Mouse (Mus musculus) small intestine, adult 2 months (tissue): ENCODE results near the gene Thsd1. TPM values are rescaled to one million over a fixed set of nuclear protein-coding genes. Genes with fewer than 3 reads are reported as not detected.
"Not testable (repeated sequence)": the region's sequence is repeated elsewhere in the genome, so short reads cannot be mapped to it uniquely, and the experiment has no call there.

ENCODE experiments used
- H3K27ac ChIP-seq: fragments of 200-500 bp; 2 replicates; pipeline ENCODE4 v1.5.1; 2012; ENCODE audit warnings: low read depth, low read length, control low read depth, inconsistent platforms; ENCODE audit not compliant: insufficient read depth
- H3K27me3 ChIP-seq: fragments of 200-500 bp; 2 replicates; pipeline ENCODE4 v1.6.1; 2012; ENCODE audit warnings: mild to moderate bottlenecking, moderate library complexity, low read length, inconsistent platforms; ENCODE audit not compliant: control insufficient read depth, insufficient read depth
- H3K36me3 ChIP-seq: fragments of 200-500 bp; 2 replicates; pipeline ENCODE4 v1.6.1; 2012; ENCODE audit warnings: mild to moderate bottlenecking, low read length, control low read depth, inconsistent platforms; ENCODE audit not compliant: control insufficient read depth, insufficient read depth
- H3K4me1 ChIP-seq: fragments of 200-500 bp; 2 replicates; pipeline ENCODE4 v1.6.1; 2012; ENCODE audit warnings: low read length, inconsistent platforms, mixed read lengths; ENCODE audit not compliant: control insufficient read depth, insufficient read depth, insufficient read length
- H3K4me3 ChIP-seq: fragments of 200-500 bp; 2 replicates; pipeline ENCODE4 v1.5.1; 2012; ENCODE audit warnings: low read depth, mild to moderate bottlenecking, control low read depth, inconsistent platforms, low read length, moderate library complexity
- CTCF ChIP-seq: fragments of 200-500 bp; IDR thresholded peaks from 2 replicates; pipeline ENCODE4 v1.5.1; 2012; ENCODE audit warnings: low read depth, mild to moderate bottlenecking, control low read depth, inconsistent platforms, low read length, moderate library complexity, mixed read lengths; ENCODE audit not compliant: insufficient replicate concordance, insufficient read length; ENCODE audit errors: extremely low read depth
- POLR2A ChIP-seq: fragments of 200-500 bp; IDR thresholded peaks from 2 replicates; pipeline ENCODE4 v1.6.1; 2012; ENCODE audit warnings: low read depth, mild to moderate bottlenecking, control low read depth, inconsistent platforms, low read length, moderate library complexity
- WGBS: fragments of 180-500 bp; shearing (Covaris S2); methylation state at CpG from one replicate; pipeline ENCODE4 v1.1.7; 2018; 5-methylcytosine and 5-hydroxymethylcytosine counted together
- polyA plus RNA-seq: library from polyadenylated mRNA; depleted of rRNA; stranded (reverse); fragments of >200 nt; gene quantifications from 2 replicates; pipeline ENCODE4 v1.2.3, GENCODE M21; 2012; rRNA removed

Thsd1 gene
- polyA plus RNA-seq, 1 experiment, result 0.90 TPM

DNA sequence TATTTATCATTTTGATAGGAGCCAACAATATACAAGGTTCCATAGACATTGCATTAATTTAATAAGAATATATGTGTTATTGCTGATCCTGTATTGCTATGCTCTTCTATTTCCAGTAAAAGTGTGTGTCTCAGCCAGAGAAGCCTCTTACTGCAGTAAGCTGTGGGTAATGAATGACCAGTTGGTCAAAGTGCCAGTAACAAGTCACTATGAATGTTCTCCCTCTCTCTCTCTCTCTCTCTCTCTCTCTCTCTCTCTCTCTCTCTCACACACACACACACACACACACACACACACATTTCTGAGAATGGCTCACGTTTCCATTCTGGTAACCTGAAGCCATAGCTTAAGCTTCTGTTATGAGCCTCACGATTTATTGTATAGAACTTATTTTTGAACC is 75.2 kb downstream of the Thsd1 start:
- Histone ChIP-seq H3K36me3 (no peaks in the 10 kb centered on the region), H3K4me3 (no peak overlapping the region), H3K4me1 (no peaks in the 10 kb centered on the region), H3K27ac (no peak overlapping the region), H3K27me3 (no peaks in the 10 kb centered on the region)
- TF ChIP-seq POLR2A, result no peak
- no peak for TF ChIP-seq CTCF
- WGBS, result 76% methylated on average over 2 of the region's 2 CpGs

- Histone ChIP-seq H3K27me3 (no peaks in the 10 kb centered on the region), H3K27ac (no peak overlapping the region), H3K36me3 (no peaks in the 10 kb centered on the region), H3K4me1 (no peaks in the 10 kb centered on the region), H3K4me3 (peak overlapping the region; percentile 27; the same call in 1 of the 2 replicates)
- 24% methylated on average over 7 of the region's 7 CpGs for WGBS
- no peak for TF ChIP-seq CTCF
- no peak for TF ChIP-seq POLR2A
Observed at GRCm38 (mm10) chr8:22302896-22303306, 75.8 kb downstream of the Thsd1 start.

- H3K27ac ChIP-seq, H3K4me1 ChIP-seq, H3K36me3 ChIP-seq, H3K27me3 ChIP-seq, H3K4me3 ChIP-seq: not testable (repeated sequence)
- 81% methylated on average over 9 of the region's 9 CpGs for WGBS
Observed at GRCm38 (mm10) chr8:22304045-22304444, 76.9 kb downstream of the Thsd1 start.

GRCm38 (mm10) chr8:22306999-22307398 is 79.9 kb downstream of the Thsd1 start:
- H3K36me3 ChIP-seq, result no peaks in the 10 kb centered on the region
- no peak overlapping the region for H3K4me3 ChIP-seq
- no peaks in the 10 kb centered on the region for H3K4me1 ChIP-seq
- H3K27ac ChIP-seq, result no peak overlapping the region
- no peaks in the 10 kb centered on the region for H3K27me3 ChIP-seq
- WGBS, result 57% methylated on average over 10 of the region's 10 CpGs
- TF ChIP-seq POLR2A (no peak), CTCF (no peak)

Other genes with a start within 250 kb of the Thsd1 start
- gene Atp7b, start 167.0 kb upstream of the Thsd1 start, polyA plus RNA-seq, result 5.5 and 5.7 TPM in 2 replicates
- gene Alg11, start 166.6 kb upstream of the Thsd1 start, polyA plus RNA-seq, result 0.95 and 1.3 TPM in 2 replicates
- gene Nek5, start 102.3 kb upstream of the Thsd1 start, polyA plus RNA-seq, result not detected in 2 replicates
- gene Nek3, start 60.9 kb upstream of the Thsd1 start, polyA plus RNA-seq, result 1.6 and 3.2 TPM in 2 replicates
- 1.0 and 2.1 TPM in 2 replicates for gene Ckap2, start 41.5 kb upstream of the Thsd1 start, polyA plus RNA-seq
- 3.0 and 6.5 TPM in 2 replicates for gene Vps36, start 34.5 kb upstream of the Thsd1 start, polyA plus RNA-seq
- not detected in 2 replicates for gene Tpte, start 56.1 kb downstream of the Thsd1 start, polyA plus RNA-seq
- 13.3 and 52.2 TPM in 2 replicates for gene Slc25a15, start 171.3 kb downstream of the Thsd1 start, polyA plus RNA-seq
- gene Mrps31, start 184.0 kb downstream of the Thsd1 start, polyA plus RNA-seq, result 1.4 and 2.5 TPM in 2 replicates